9 mouse cellular contexts compared by ENCODE assay signal in the genomic region with DNA sequence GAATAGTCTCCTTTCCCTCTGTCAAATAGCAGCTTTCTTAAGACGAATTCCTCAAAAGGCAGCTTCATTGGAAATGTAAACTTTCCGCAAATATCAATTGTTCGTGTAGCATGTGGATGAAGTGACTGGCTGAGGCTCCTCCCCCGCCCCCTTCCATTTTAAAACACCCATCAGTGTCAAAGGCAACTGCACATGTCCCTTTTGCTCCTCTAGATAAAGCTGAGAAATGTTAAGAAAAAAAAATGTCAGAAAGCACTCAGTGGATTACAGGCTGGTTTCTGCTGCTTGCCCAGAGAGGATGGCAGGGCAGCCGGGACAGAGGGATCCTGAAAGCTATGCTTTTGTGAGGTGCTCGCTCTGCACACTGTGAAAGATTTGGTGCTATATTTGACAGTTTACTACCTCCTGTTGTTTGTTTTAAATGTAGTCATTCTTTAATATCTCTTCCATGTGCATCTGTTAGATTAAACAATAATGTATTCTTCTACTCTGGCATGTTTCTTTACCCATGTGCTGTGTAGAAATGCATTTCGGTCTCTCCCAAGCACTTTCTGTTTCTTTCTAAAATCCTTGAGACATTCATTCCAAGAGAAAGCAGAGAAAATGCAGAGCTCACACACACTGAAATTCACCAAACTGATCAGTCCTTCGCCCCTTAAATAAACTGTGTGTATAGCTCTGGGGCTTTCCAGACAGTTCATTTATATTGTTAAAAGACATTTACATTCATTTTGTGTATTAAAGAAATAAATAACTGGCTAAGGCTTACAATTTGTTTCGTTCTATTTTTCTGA.
A peak's percentile ranks its signal among the peaks of the same experiment; 100 is the strongest.
DNase-seq lines count a peak whose midpoint lies in the region; ATAC-seq and TF ChIP-seq lines count a peak whose summit lies in the region.
"Had no signal": no experiment of that assay in that cellular context is flagged by ENCODE, and none has a peak within 500 bp of the region (broad histone marks: within the 10 kb centered on the region; RNA-seq: fewer than 3 reads in every experiment).

No protein-coding gene starts in this region.

- H3K4me1 ChIP-seq in intestine, embryonic 15.5 days (replicated peaks): peaks cover 11% of the 10 kb centered on the region; the same call in 1 of the 2 replicates
- no peaks in the 10 kb centered on the region for H3K4me1 ChIP-seq in olfactory bulb, adult 2 months (ENCODE audit: control insufficient read depth, insufficient read depth, low read length)

- H3K4me3 ChIP-seq in intestine, embryonic 15.5 days (replicated peaks): no peak overlapping the region
- H3K4me3 ChIP-seq in olfactory bulb, adult 2 months (ENCODE audit: insufficient read depth, low read depth, low read length): no peak overlapping the region
- no peak overlapping the region for H3K4me3 ChIP-seq in layer of hippocampus, adult 2 months
- H3K4me3 ChIP-seq: forebrain, embryonic 12.5 days had no signal

- H3K27ac ChIP-seq in intestine, embryonic 15.5 days: peak overlapping the region; percentile 84
- H3K27ac ChIP-seq in olfactory bulb, adult 2 months (ENCODE audit: insufficient read depth, low read depth, low read length): 0 out of 2 replicates have a peak overlapping the region, but pooled peaks have one; percentile 29
- no peak overlapping the region for H3K27ac ChIP-seq in layer of hippocampus, adult 2 months
- H3K27ac ChIP-seq: forebrain, embryonic 12.5 days had no signal

- 0 out of 2 replicates have a peak, but pooled peaks have one; percentile 13 for ATAC-seq in intestine, embryonic 15.5 days

- no peaks in the 10 kb centered on the region for H3K27me3 ChIP-seq in intestine, embryonic 15.5 days (replicated peaks)

- TF ChIP-seq CTCF in olfactory bulb, adult 2 months (IDR thresholded peaks at IDR 0.05; ENCODE audit: insufficient read depth, low read depth, low read length): no peak
- no peak for TF ChIP-seq CTCF in layer of hippocampus, adult 2 months (conservative IDR thresholded peaks at IDR 0.05)

- H3K9me3 ChIP-seq in intestine, embryonic 15.5 days: no peaks in the 10 kb centered on the region
- H3K9me3 ChIP-seq: forebrain, embryonic 12.5 days had no signal

- H3K9ac ChIP-seq in intestine, embryonic 15.5 days: no peak overlapping the region
- H3K9ac ChIP-seq: forebrain, embryonic 12.5 days had no signal

- H3K4me2 ChIP-seq in intestine, embryonic 15.5 days (replicated peaks): peak overlapping the region; percentile 52
- H3K4me2 ChIP-seq: forebrain, embryonic 12.5 days had no signal

- no peaks in the 10 kb centered on the region for H3K36me3 ChIP-seq in intestine, embryonic 15.5 days
- H3K36me3 ChIP-seq: forebrain, embryonic 12.5 days had no signal

- DNase-seq in adrenal gland, adult 2 months: peak; percentile 31
- no peak for DNase-seq in adrenal gland, adult 8-10 months
- DNase-seq in kidney, postnatal 10 days: peak; percentile 40
- no peak for DNase-seq in kidney, postnatal 36 days
- no peak for DNase-seq in thymus, postnatal 10 days (ENCODE audit: low spot score in 2 of 2)
- DNase-seq in layer of hippocampus, adult 2 months (ENCODE audit: low spot score in 2 of 2): no peak

- 30% methylated on average over 9 of the region's 9 CpGs for WGBS in intestine, embryonic 15.5 days
- 35% methylated on average over 9 of the region's 9 CpGs for WGBS in olfactory bulb, adult 2 months

- no peak for TF ChIP-seq POLR2A in olfactory bulb, adult 2 months (IDR thresholded peaks at IDR 0.05; ENCODE audit: insufficient read depth, low read depth, low read length)

Comparison
In these comparisons a context has a peak if more than half of its experiments do, and no peak if none do; other contexts are left out.
1. DNase-seq: peak in adrenal gland, adult 2 months (single experiment) and kidney, postnatal 10 days (single experiment); none in adrenal gland, adult 8-10 months (single experiment), kidney, postnatal 36 days (0 of 2), thymus, postnatal 10 days (0 of 2) and layer of hippocampus, adult 2 months (0 of 2).